Mouse (Mus musculus): ENCODE measurements around the gene Card6. TPM values are rescaled to one million over a fixed set of nuclear protein-coding genes. Genes with fewer than 3 reads are reported as not detected.

Card6 gene
- polyA plus RNA-seq, 1 experiment from 2014 or later = 1.9 TPM

- DNase-seq (ENCODE audit: low spot score) (no peak), ATAC-seq (ENCODE audit: low read depth) (no peak)
- no peak overlapping the region for H3K4me3 ChIP-seq (ENCODE audit: low read depth, low read length)
- H3K4me2 ChIP-seq (ENCODE audit: low read depth, low read length) = no peak overlapping the region
- peaks cover 71% of the 10 kb centered on the region for H3K36me3 ChIP-seq (ENCODE audit: control insufficient read depth, insufficient read depth, low read length)
- no peak overlapping the region for H3K27ac ChIP-seq (replicated peaks; ENCODE audit: low read depth, low read length)
- no peaks in the 10 kb centered on the region for H3K9me3 ChIP-seq (ENCODE audit: control insufficient read depth, low read length)
- WGBS = 88% methylated on average over 12 of the region's 12 CpGs
- no peaks in the 10 kb centered on the region for H3K27me3 ChIP-seq (replicated peaks; ENCODE audit: control insufficient read depth, insufficient read depth, low read length)
- no peak overlapping the region for H3K9ac ChIP-seq (ENCODE audit: low read depth, low read length)
- peaks cover 8% of the 10 kb centered on the region for H3K4me1 ChIP-seq (ENCODE audit: control insufficient read depth, insufficient read depth, low read length)
Observed at GRCm38 (mm10) chr15:5121535-5122313, 13.4 kb upstream of the Card6 start.

DNA sequence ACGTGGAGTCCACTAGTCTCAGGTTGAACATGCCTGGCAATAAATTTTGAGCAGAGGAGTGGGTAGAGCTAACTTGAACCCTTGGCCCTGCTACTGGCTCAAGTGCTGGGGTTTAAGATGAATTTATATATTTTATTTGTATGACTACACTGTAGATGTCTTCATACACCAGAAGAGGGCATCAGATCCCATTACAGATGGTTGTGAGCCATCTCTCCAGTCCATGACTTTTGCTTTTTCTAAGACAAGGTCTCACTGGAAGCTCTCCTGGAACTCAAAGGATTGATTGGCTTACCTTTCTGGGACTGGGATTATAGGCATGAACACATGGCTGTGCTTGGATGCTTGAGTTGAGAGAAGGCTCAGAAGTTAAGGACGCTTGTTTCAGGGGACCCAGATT is 11.4 kb upstream of the Card6 start:
- Histone ChIP-seq H3K36me3 (ENCODE audit: control insufficient read depth, insufficient read depth, low read length) (peaks cover 67% of the 10 kb centered on the region), H3K9ac (ENCODE audit: low read depth, low read length) (no peak overlapping the region), H3K4me1 (ENCODE audit: control insufficient read depth, insufficient read depth, low read length) (peaks cover 15% of the 10 kb centered on the region), H3K4me3 (ENCODE audit: low read depth, low read length) (no peak overlapping the region), H3K4me2 (ENCODE audit: low read depth, low read length) (no peak overlapping the region), H3K9me3 (ENCODE audit: control insufficient read depth, low read length) (no peaks in the 10 kb centered on the region), H3K27me3 (replicated peaks; ENCODE audit: control insufficient read depth, insufficient read depth, low read length) (no peaks in the 10 kb centered on the region), H3K27ac (replicated peaks; ENCODE audit: low read depth, low read length) (no peak overlapping the region)
- ATAC-seq (ENCODE audit: low read depth) (no peak), DNase-seq (ENCODE audit: low spot score) (no peak)
- WGBS = 91% methylated on average over 2 of the region's 2 CpGs

DNA sequence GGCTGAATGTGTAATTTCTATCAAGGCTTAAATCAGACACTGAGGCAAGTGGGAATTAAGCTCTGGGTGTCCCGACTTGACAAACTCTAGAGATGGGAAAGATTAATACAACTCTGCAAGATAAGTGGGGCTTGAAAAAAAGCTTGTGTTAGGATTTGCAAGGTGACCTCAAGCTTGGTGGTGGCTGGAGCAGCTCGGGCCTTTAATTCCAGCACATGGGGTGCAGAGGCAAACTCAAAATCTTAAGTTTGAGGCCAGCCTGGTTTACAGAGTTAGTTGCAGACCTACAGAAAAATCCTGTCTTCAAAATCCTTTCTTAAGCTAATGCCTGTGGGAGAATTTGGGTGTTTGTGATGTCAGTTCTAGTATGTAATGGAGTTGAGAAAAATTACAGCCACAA is 10.9 kb upstream of the Card6 start:
- ATAC-seq (ENCODE audit: low read depth) = no peak
- no peaks in the 10 kb centered on the region for H3K9me3 ChIP-seq (ENCODE audit: control insufficient read depth, low read length)
- peaks cover 62% of the 10 kb centered on the region for H3K36me3 ChIP-seq (ENCODE audit: control insufficient read depth, insufficient read depth, low read length)
- H3K4me2 ChIP-seq (ENCODE audit: low read depth, low read length) = no peak overlapping the region
- no peak overlapping the region for H3K4me3 ChIP-seq (ENCODE audit: low read depth, low read length)
- no peaks in the 10 kb centered on the region for H3K27me3 ChIP-seq (replicated peaks; ENCODE audit: control insufficient read depth, insufficient read depth, low read length)
- no peak overlapping the region for H3K27ac ChIP-seq (replicated peaks; ENCODE audit: low read depth, low read length)
- DNase-seq (ENCODE audit: low spot score) = no peak
- 94% methylated on average over 2 of the region's 2 CpGs for WGBS
- no peak overlapping the region for H3K9ac ChIP-seq (ENCODE audit: low read depth, low read length)
- peaks cover 15% of the 10 kb centered on the region for H3K4me1 ChIP-seq (ENCODE audit: control insufficient read depth, insufficient read depth, low read length)

- no peak overlapping the region for H3K4me2 ChIP-seq (ENCODE audit: low read depth, low read length)
Observed at GRCm38 (mm10) chr15:5118626-5119025, 10.3 kb upstream of the Card6 start.

DNA sequence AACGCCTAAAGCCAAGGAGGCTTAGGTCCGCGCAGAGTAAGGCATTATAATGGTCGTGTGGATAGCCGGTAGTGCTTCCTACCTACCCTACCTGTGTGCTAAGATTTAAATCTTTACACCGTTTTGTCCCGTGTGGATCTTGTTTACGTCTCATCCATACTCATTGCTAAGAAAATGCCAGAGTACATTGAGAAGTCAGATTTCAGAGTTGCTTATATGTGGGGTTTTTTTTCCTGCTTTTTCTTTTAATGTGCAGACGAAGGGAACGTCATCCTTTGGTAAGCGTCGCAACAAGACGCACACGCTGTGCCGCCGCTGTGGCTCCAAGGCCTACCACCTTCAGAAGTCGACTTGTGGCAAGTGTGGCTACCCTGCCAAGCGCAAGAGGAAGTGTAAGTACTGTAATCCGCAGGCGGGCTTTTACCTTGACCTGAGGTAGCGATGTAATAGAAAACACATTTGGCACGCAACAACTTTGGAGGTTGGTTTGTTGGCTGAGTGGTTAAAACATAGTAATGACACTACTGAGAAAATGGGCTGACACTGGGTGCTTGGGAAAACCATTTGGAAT is 8.8 kb upstream of the Card6 start:
- WGBS = under 1% methylated on average over 22 of the region's 22 CpGs
- Histone ChIP-seq H3K9me3 (ENCODE audit: control insufficient read depth, low read length) (no peaks in the 10 kb centered on the region), H3K27ac (replicated peaks; ENCODE audit: low read depth, low read length) (peak overlapping the region; percentile 96), H3K4me1 (ENCODE audit: control insufficient read depth, insufficient read depth, low read length) (peaks cover 15% of the 10 kb centered on the region), H3K4me3 (ENCODE audit: low read depth, low read length) (peak overlapping the region; percentile 66), H3K9ac (ENCODE audit: low read depth, low read length) (peak overlapping the region; percentile 89), H3K36me3 (ENCODE audit: control insufficient read depth, insufficient read depth, low read length) (peaks cover 49% of the 10 kb centered on the region), H3K27me3 (replicated peaks; ENCODE audit: control insufficient read depth, insufficient read depth, low read length) (no peaks in the 10 kb centered on the region), H3K4me2 (ENCODE audit: low read depth, low read length) (peak overlapping the region; percentile 85)
- no peak for ATAC-seq (ENCODE audit: low read depth)
- DNase-seq (ENCODE audit: low spot score) = no peak

More at GRCm38 (mm10) chr15:5118626-5119025, 10.3 kb upstream of the Card6 start:
- Histone ChIP-seq H3K4me3 (ENCODE audit: low read depth, low read length) (no peak overlapping the region), H3K9me3 (ENCODE audit: control insufficient read depth, low read length) (no peaks in the 10 kb centered on the region), H3K27ac (replicated peaks; ENCODE audit: low read depth, low read length) (no peak overlapping the region), H3K27me3 (replicated peaks; ENCODE audit: control insufficient read depth, insufficient read depth, low read length) (no peaks in the 10 kb centered on the region), H3K36me3 (ENCODE audit: control insufficient read depth, insufficient read depth, low read length) (peaks cover 61% of the 10 kb centered on the region), H3K4me1 (ENCODE audit: control insufficient read depth, insufficient read depth, low read length) (peaks cover 15% of the 10 kb centered on the region), H3K9ac (ENCODE audit: low read depth, low read length) (no peak overlapping the region)
- no peak for DNase-seq (ENCODE audit: low spot score)
- ATAC-seq (ENCODE audit: low read depth) = no peak
- 94% methylated on average over 9 of the region's 9 CpGs for WGBS

DNA sequence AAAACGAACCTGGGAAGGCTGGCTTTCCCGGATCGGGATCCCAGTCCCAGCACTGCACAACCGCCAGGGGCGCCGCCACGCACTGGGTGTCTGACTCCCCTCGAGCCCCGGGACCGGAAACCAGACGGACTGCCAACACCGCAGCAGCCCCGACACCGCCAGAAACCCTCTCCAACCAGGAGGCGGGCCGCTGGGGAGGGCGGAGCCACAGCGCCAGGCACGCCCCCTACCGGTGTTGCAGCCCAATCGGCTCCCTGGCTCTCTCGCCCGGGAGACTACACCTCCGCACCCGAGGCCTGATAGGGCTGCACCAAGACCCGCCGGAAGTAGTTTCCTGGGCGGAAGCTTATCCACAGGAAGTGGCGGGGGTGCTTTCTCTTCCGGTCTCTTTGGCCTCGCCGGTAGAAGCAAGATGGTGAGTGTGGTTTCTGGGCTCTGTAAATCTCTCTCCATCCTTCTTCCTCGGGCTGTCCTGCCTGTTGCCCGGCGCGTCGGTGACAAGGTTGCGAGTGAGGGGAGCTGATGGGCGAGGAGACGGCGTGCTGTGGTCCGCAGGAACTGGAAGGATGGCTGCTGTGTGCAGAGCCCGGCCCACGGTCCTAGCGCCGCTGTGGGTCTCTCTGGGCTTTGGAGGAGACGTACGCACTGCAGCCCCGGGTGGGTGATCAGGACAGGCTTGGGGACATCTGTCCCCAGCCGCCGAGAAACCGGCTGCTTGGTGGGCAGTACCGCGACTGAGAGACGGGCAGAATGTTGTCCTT is 8.1 kb upstream of the Card6 start, which contains the start of gene Rpl37:
TSS of gene Rpl37 (plus strand) at position 376 of the 761 bp plus-strand sequence.
- Histone ChIP-seq H3K9me3 (ENCODE audit: control insufficient read depth, low read length) (no peaks in the 10 kb centered on the region), H3K4me1 (ENCODE audit: control insufficient read depth, insufficient read depth, low read length) (peaks cover 15% of the 10 kb centered on the region), H3K9ac (ENCODE audit: low read depth, low read length) (peak within 1 kb of the TSS; percentile 89), H3K4me3 (ENCODE audit: low read depth, low read length) (peak within 1 kb of the TSS; percentile 66), H3K27me3 (replicated peaks; ENCODE audit: control insufficient read depth, insufficient read depth, low read length) (no peaks in the 10 kb centered on the region), H3K27ac (replicated peaks; ENCODE audit: low read depth, low read length) (peak within 1 kb of the TSS; percentile 96), H3K36me3 (ENCODE audit: control insufficient read depth, insufficient read depth, low read length) (peaks cover 42% of the 10 kb centered on the region), H3K4me2 (ENCODE audit: low read depth, low read length) (peak within 1 kb of the TSS; percentile 85)
- peak; percentile 99 for DNase-seq (ENCODE audit: low spot score)
- WGBS = 0% methylated on average over 49 of the region's 55 CpGs
- peak; percentile 99 for ATAC-seq (ENCODE audit: low read depth)

- WGBS = 56% methylated on average over 8 of the region's 8 CpGs
- peak overlapping the region; percentile 96 for H3K27ac ChIP-seq (replicated peaks; ENCODE audit: low read depth, low read length)
Observed at GRCm38 (mm10) chr15:5115173-5115572, 6.8 kb upstream of the Card6 start.

DNA sequence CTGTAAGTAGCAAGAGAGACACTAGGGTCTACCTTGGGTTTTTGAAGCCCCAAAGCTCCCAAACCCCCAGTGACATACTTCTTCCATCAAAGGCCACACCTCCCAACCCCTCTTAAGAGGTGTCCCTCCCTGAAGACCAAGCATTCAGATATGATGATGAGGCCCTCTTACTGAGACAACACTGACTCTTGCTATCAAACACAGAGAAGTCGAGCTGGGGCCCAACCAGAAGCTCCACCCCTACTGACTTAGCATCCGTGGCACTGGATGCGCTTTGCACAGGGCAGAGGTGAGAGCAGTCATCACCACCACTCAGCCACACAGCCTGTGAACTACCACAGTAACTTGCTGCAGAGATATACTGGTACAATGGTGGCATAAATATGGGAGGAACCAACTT is 4.3 kb upstream of the Card6 start:
- H3K27ac ChIP-seq (replicated peaks; ENCODE audit: low read depth, low read length) = no peak overlapping the region
- DNase-seq (ENCODE audit: low spot score) = no peak
- no peaks in the 10 kb centered on the region for H3K27me3 ChIP-seq (replicated peaks; ENCODE audit: control insufficient read depth, insufficient read depth, low read length)
- no peak overlapping the region for H3K4me2 ChIP-seq (ENCODE audit: low read depth, low read length)
- no peak overlapping the region for H3K9ac ChIP-seq (ENCODE audit: low read depth, low read length)
- H3K9me3 ChIP-seq (ENCODE audit: control insufficient read depth, low read length) = no peaks in the 10 kb centered on the region
- peaks cover 5% of the 10 kb centered on the region for H3K36me3 ChIP-seq (ENCODE audit: control insufficient read depth, insufficient read depth, low read length)
- ATAC-seq (ENCODE audit: low read depth) = no peak
- 73% methylated on average over 3 of the region's 3 CpGs for WGBS
- H3K4me1 ChIP-seq (ENCODE audit: control insufficient read depth, insufficient read depth, low read length) = peaks cover 10% of the 10 kb centered on the region
- H3K4me3 ChIP-seq (ENCODE audit: low read depth, low read length) = no peak overlapping the region

More at GRCm38 (mm10) chr15:5115173-5115572, 6.8 kb upstream of the Card6 start:
- no peak for ATAC-seq (ENCODE audit: low read depth)
- Histone ChIP-seq H3K9ac (ENCODE audit: low read depth, low read length) (peak overlapping the region; percentile 81), H3K4me3 (ENCODE audit: low read depth, low read length) (peak overlapping the region; percentile 66), H3K4me2 (ENCODE audit: low read depth, low read length) (peak overlapping the region; percentile 64), H3K27me3 (replicated peaks; ENCODE audit: control insufficient read depth, insufficient read depth, low read length) (no peaks in the 10 kb centered on the region), H3K9me3 (ENCODE audit: control insufficient read depth, low read length) (no peaks in the 10 kb centered on the region), H3K4me1 (ENCODE audit: control insufficient read depth, insufficient read depth, low read length) (peaks cover 15% of the 10 kb centered on the region), H3K36me3 (ENCODE audit: control insufficient read depth, insufficient read depth, low read length) (peaks cover 30% of the 10 kb centered on the region)
- DNase-seq (ENCODE audit: low spot score) = no peak

Measured in embryonic facial prominence, embryonic 14.5 days (tissue).